In genomic region chr10:17947175-17947906, GRCm38 (mm10) we compare ENCODE assay signal across 8 mouse cellular contexts. TPM values are rescaled to one million over a fixed set of nuclear protein-coding genes. Genes with fewer than 3 reads are reported as not detected.
DNase-seq lines count a peak whose midpoint lies in the region; ATAC-seq and TF ChIP-seq lines count a peak whose summit lies in the region.

No protein-coding gene starts in this region.

- H3K9me3 ChIP-seq in embryonic facial prominence, embryonic 14.5 days (ENCODE audit: control insufficient read depth, low read length), result no peaks in the 10 kb centered on the region
- H3K9me3 ChIP-seq in midbrain, postnatal 0 days (ENCODE audit: low read length), result peaks cover 4% of the 10 kb centered on the region; the same call in 1 of the 2 replicates

- 0 out of 2 replicates have a peak, but pooled peaks cover 5% of the 10 kb centered on the region for H3K36me3 ChIP-seq in embryonic facial prominence, embryonic 14.5 days (ENCODE audit: control insufficient read depth, insufficient read depth, low read length)
- H3K36me3 ChIP-seq in midbrain, postnatal 0 days (ENCODE audit: insufficient read depth, low read length), result no peaks in the 10 kb centered on the region
- peaks cover 1% of the 10 kb centered on the region for H3K36me3 ChIP-seq in spleen, adult 2 months (ENCODE audit: control insufficient read depth, insufficient read depth, low read length)

- H3K4me1 ChIP-seq in embryonic facial prominence, embryonic 14.5 days (ENCODE audit: control insufficient read depth, insufficient read depth, low read length), result peaks cover 8% of the 10 kb centered on the region
- H3K4me1 ChIP-seq in midbrain, postnatal 0 days (ENCODE audit: insufficient read depth, low read length), result peaks cover 7% of the 10 kb centered on the region
- H3K4me1 ChIP-seq in spleen, adult 2 months (ENCODE audit: control insufficient read depth, insufficient read depth, insufficient read length), result peaks cover 9% of the 10 kb centered on the region; the same call in 1 of the 2 replicates

- ATAC-seq in embryonic facial prominence, embryonic 14.5 days (ENCODE audit: low read depth), result peak; percentile 59
- peak; percentile 67 for ATAC-seq in midbrain, postnatal 0 days (ENCODE audit: low FRiP score)

- TF ChIP-seq POLR2A in spleen, adult 2 months (IDR thresholded peaks at IDR 0.05; ENCODE audit: low read depth, low read length), result no peak; the same call in 1 of the 2 replicates

- DNase-seq in A20 (ENCODE audit: low read depth, low spot score), result peak; percentile 79
- DNase-seq in adrenal gland, postnatal 4 days (ENCODE audit: low spot score in 2 of 2), result peak; percentile 31 to 36
- DNase-seq in embryonic facial prominence, embryonic 14.5 days (ENCODE audit: low spot score), result peak; percentile 48
- DNase-seq in heart, adult 9 months (ENCODE audit: low spot score in 2 of 2), result peak; percentile 62 to 65
- DNase-seq in kidney, adult 9 months, result peak; percentile 45
- peak; percentile 74 for DNase-seq in liver
- DNase-seq in midbrain, postnatal 0 days (ENCODE audit: low spot score), result peak; percentile 41
- peak; percentile 44 to 78 for DNase-seq in spleen, adult 2 months (ENCODE audit: low read depth in 1 of 2, low spot score in 2 of 2)

- H3K9ac ChIP-seq in embryonic facial prominence, embryonic 14.5 days (ENCODE audit: low read depth, low read length), result peak overlapping the region; percentile 92
- peak overlapping the region; percentile 95 for H3K9ac ChIP-seq in midbrain, postnatal 0 days (replicated peaks; ENCODE audit: low read length, poor library complexity, severe bottlenecking)

- H3K27me3 ChIP-seq in embryonic facial prominence, embryonic 14.5 days (replicated peaks; ENCODE audit: control insufficient read depth, insufficient read depth, low read length), result no peaks in the 10 kb centered on the region
- no peaks in the 10 kb centered on the region for H3K27me3 ChIP-seq in midbrain, postnatal 0 days (ENCODE audit: insufficient read depth, low read length)
- H3K27me3 ChIP-seq in spleen, adult 2 months (ENCODE audit: control insufficient read depth, insufficient read depth, low read length), result no peaks in the 10 kb centered on the region

- no peak for TF ChIP-seq CTCF in midbrain, postnatal 0 days (IDR thresholded peaks at IDR 0.05)
- no peak for TF ChIP-seq CTCF in spleen, adult 2 months (IDR thresholded peaks at IDR 0.05; ENCODE audit: extremely low read depth, insufficient read depth, insufficient read length, insufficient replicate concordance)

- H3K4me2 ChIP-seq in embryonic facial prominence, embryonic 14.5 days (ENCODE audit: low read depth, low read length), result peak overlapping the region; percentile 61
- H3K4me2 ChIP-seq in midbrain, postnatal 0 days (ENCODE audit: low read depth, low read length, poor library complexity, severe bottlenecking), result peak overlapping the region; percentile 58

- peak overlapping the region; percentile 82 for H3K4me3 ChIP-seq in embryonic facial prominence, embryonic 14.5 days (ENCODE audit: low read depth, low read length)
- peak overlapping the region; percentile 88 for H3K4me3 ChIP-seq in midbrain, postnatal 0 days (ENCODE audit: low read depth, low read length)
- H3K4me3 ChIP-seq in spleen, adult 2 months (ENCODE audit: extremely low read depth, insufficient read depth, insufficient read length), result peak overlapping the region; percentile 96

- WGBS in embryonic facial prominence, embryonic 14.5 days, result under 1% methylated on average over 28 of the region's 110 CpGs
- WGBS in midbrain, postnatal 0 days, result 2% methylated on average over 43 of the region's 110 CpGs
- 5% methylated on average over 71 of the region's 110 CpGs for WGBS in spleen, adult 2 months

- peak overlapping the region; percentile 95 for H3K27ac ChIP-seq in embryonic facial prominence, embryonic 14.5 days (replicated peaks; ENCODE audit: low read depth, low read length)
- H3K27ac ChIP-seq in midbrain, postnatal 0 days (ENCODE audit: low read depth, low read length), result peak overlapping the region; percentile 91
- H3K27ac ChIP-seq in spleen, adult 2 months (ENCODE audit: insufficient read depth, low read length), result peak overlapping the region; percentile 97

RNA-seq across cellular contexts. Expression of gene Heca, which starts 0.5 kb away (rescaled TPM):
- total RNA-seq in adrenal gland, postnatal 4 days (2021), result 10 to 100 TPM; 45.7 to 48.6 TPM
- 8.2 and 8.5 TPM in 2 replicates for polyA plus RNA-seq in embryonic facial prominence, embryonic 14.5 days (2014; fragmentation: Nextera tagmentation; extraction: Ambion mirVana)
- total RNA-seq in midbrain, postnatal 0 days (2014; rRNA removed), result 32.2 and 39.3 TPM in 2 replicates
- polyA plus RNA-seq in midbrain, postnatal 0 days (2015; fragmentation: Nextera tagmentation; extraction: Ambion mirVana), result 3.3 and 4.3 TPM in 2 replicates
- 25.0 and 31.6 TPM in 2 replicates for polyA plus RNA-seq in spleen, adult 2 months (2012; rRNA removed)

Comparison
In these comparisons a context has a peak if more than half of its experiments do, and no peak if none do; other contexts are left out.
1. Peak in every context shown above with its lines: DNase-seq, ATAC-seq, H3K4me3 ChIP-seq and H3K27ac ChIP-seq.